Mouse (Mus musculus) lung, adult 2 months (tissue): ENCODE measurements around the gene Fgf3.

Experiments
- CTCF ChIP-seq: fragments of 200-500 bp; IDR thresholded peaks from 2 replicates; pipeline ENCODE4 v1.5.1; 2011; ENCODE audit warnings: mild to moderate bottlenecking, low read length, control low read depth; ENCODE audit not compliant: insufficient read depth
- POLR2A ChIP-seq: fragments of 200-500 bp; IDR thresholded peaks from 2 replicates; pipeline ENCODE4 v1.6.1; 2011; ENCODE audit warnings: low read depth, mild to moderate bottlenecking, control low read depth, low read length, borderline replicate concordance; ENCODE audit errors: extremely low read depth

DNA sequence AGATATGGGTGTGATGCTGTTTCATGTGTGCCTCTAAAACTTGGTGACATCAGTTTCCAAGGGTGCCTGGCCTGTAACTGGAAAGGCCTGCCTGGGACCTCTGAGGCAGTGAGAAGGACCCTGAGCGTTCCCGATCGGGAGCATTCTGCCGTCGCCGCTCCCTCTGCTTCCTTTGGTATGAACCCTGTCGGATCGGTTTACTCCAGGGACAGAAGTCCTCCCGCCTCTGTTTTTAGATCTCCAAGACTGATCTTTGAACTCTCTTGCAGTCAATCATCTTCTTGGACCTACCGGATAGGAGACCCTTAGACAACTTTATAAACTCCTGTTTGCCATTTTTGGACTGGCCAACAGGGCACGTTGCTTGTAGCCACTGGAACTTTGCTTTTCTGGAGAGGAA, 25.3 kb downstream of the Fgf3 start:
- TF ChIP-seq CTCF (no peak), POLR2A (no peak)
